Mouse (Mus musculus) hindbrain, embryonic 11.5 days (tissue): ENCODE results near the gene Prpf18. TPM values are rescaled to one million over a fixed set of nuclear protein-coding genes. Genes with fewer than 3 reads are reported as not detected.

Experiments used
- ATAC-seq: fragments of 200-750 bp; cut with Nextera tagmentation; 2 replicates; pipeline ENCODE4 v1.8.0; 2017; ENCODE audit warnings: mild to moderate bottlenecking, moderate TSS enrichment, moderate library complexity; ENCODE audit not compliant: low FRiP score
- DNase-seq: peaks from one replicate; pipeline ENCODE4 v3.0.0-alpha.2; 2015; ENCODE audit warnings: low spot score
- H3K27ac ChIP-seq: fragments of 300-500 bp; sonication (generic); 2 replicates; pipeline ENCODE4 v1.5.1; 2014; ENCODE audit warnings: mild to moderate bottlenecking, low read depth, low read length
- H3K27me3 ChIP-seq: fragments of 300-500 bp; sonication (generic); 2 replicates; pipeline ENCODE4 v1.6.1; 2014; ENCODE audit warnings: mild to moderate bottlenecking, low read length, moderate library complexity, mixed read lengths; ENCODE audit not compliant: control insufficient read depth, insufficient read depth
- H3K36me3 ChIP-seq: fragments of 300-500 bp; sonication (generic); 2 replicates; pipeline ENCODE4 v1.6.1; 2014; ENCODE audit warnings: mild to moderate bottlenecking, low read length, moderate library complexity, mixed read lengths; ENCODE audit not compliant: control insufficient read depth, insufficient read depth
- H3K4me1 ChIP-seq: fragments of 300-500 bp; sonication (generic); replicated peaks from 2 replicates; pipeline ENCODE4 v1.6.1; 2014; ENCODE audit warnings: low read length, mixed read lengths; ENCODE audit not compliant: control insufficient read depth, insufficient read depth
- H3K4me2 ChIP-seq: fragments of 300-500 bp; sonication (generic); replicated peaks from 2 replicates; pipeline ENCODE4 v1.6.1; 2014; ENCODE audit warnings: mild to moderate bottlenecking, low read depth, low read length
- H3K4me3 ChIP-seq: fragments of 300-500 bp; sonication (generic); 2 replicates; pipeline ENCODE4 v1.5.1; 2014; ENCODE audit warnings: low read depth, low read length
- H3K9ac ChIP-seq: fragments of 300-500 bp; sonication (generic); 2 replicates; pipeline ENCODE4 v1.6.1; 2014; ENCODE audit warnings: low read depth, low read length
- H3K9me3 ChIP-seq: fragments of 300-500 bp; sonication (generic); 2 replicates; pipeline ENCODE4 v1.6.1; 2016; ENCODE audit warnings: low read length; ENCODE audit not compliant: control insufficient read depth
- WGBS: fragments of 180-500 bp; shearing (Covaris S2); extraction: QIAGEN DNeasy Blood & Tissue Kit; methylation state at CpG from one replicate; pipeline ENCODE4 v1.1.7; 2014; 5-methylcytosine and 5-hydroxymethylcytosine counted together
- polyA plus RNA-seq: library from polyadenylated mRNA; unstranded; fragments of >200 nt; fragmentation: Nextera tagmentation; extraction: Ambion mirVana; gene quantifications from 2 replicates; pipeline ENCODE4 v1.2.1, GENCODE M21; 2014

Prpf18 gene
- 48.9 and 49.9 TPM in 2 replicates for polyA plus RNA-seq

GRCm38 (mm10) chr2:4651500-4652285, at the start of gene Prpf18:
TSS of gene Prpf18 (minus strand) at chr2:4652113.
- H3K27ac ChIP-seq: 0 out of 2 replicates have a peak within 1 kb of the TSS, but pooled peaks have one; percentile 49
- peak; percentile 86 for ATAC-seq
- H3K36me3 ChIP-seq: 0 out of 2 replicates have a peak, but pooled peaks cover 2% of the 10 kb centered on the region
- peak within 1 kb of the TSS; percentile 63 for H3K4me2 ChIP-seq
- DNase-seq: peak; percentile 96
- H3K9ac ChIP-seq: peak within 1 kb of the TSS; percentile 85
- H3K9me3 ChIP-seq: no peaks in the 10 kb centered on the region
- H3K4me3 ChIP-seq: peak within 1 kb of the TSS; percentile 92
- no peaks in the 10 kb centered on the region for H3K4me1 ChIP-seq
- WGBS: 2% methylated on average over 40 of the region's 40 CpGs
- no peaks in the 10 kb centered on the region for H3K27me3 ChIP-seq

- H3K27ac ChIP-seq: no peak overlapping the region
- H3K4me2 ChIP-seq: no peak overlapping the region
- DNase-seq (no peak), ATAC-seq (no peak)
- no peak overlapping the region for H3K9ac ChIP-seq
- no peaks in the 10 kb centered on the region for H3K9me3 ChIP-seq
- H3K4me1 ChIP-seq: no peaks in the 10 kb centered on the region
- no peak overlapping the region for H3K4me3 ChIP-seq
- no peaks in the 10 kb centered on the region for H3K36me3 ChIP-seq
- WGBS: 75% methylated on average over 3 of the region's 3 CpGs
- no peaks in the 10 kb centered on the region for H3K27me3 ChIP-seq
These were observed 28.0 kb upstream of the Prpf18 start for GRCm38 (mm10) chr2:4679886-4680285.

- H3K27me3 ChIP-seq: no peaks in the 10 kb centered on the region
- H3K4me2 ChIP-seq: no peak overlapping the region
- no peak for ATAC-seq
- no peaks in the 10 kb centered on the region for H3K4me1 ChIP-seq
- H3K9ac ChIP-seq: no peak overlapping the region
- no peak overlapping the region for H3K4me3 ChIP-seq
- H3K9me3 ChIP-seq: no peaks in the 10 kb centered on the region
- WGBS: 84% methylated on average over 8 of the region's 8 CpGs
- H3K36me3 ChIP-seq: no peaks in the 10 kb centered on the region
- no peak for DNase-seq
- H3K27ac ChIP-seq: no peak overlapping the region
These were observed 19.7 kb upstream of the Prpf18 start for GRCm38 (mm10) chr2:4671636-4672035.

DNA sequence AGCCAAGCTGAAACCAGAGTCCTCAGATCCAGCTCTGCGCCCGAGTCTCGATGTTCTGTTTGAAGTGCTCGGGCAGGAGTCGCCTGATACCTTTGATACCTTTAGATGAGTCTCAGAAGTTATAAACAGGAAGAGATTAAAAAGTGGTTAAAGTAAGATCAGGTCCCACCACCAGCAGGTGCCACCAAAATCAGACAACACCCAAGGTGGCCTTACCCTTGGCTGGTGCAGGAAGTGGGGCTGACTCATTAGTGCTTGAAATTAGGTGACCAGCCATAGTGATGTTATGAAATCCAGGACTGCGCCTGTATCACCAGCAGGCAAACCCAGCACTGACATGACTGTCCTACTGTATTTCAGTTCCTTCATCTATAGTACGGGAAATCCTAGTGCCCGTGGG, 17.8 kb upstream of the Prpf18 start:
- H3K4me2 ChIP-seq: no peak overlapping the region
- H3K4me3 ChIP-seq: no peak overlapping the region
- H3K27ac ChIP-seq: no peak overlapping the region
- no peak overlapping the region for H3K9ac ChIP-seq
- no peaks in the 10 kb centered on the region for H3K27me3 ChIP-seq
- ATAC-seq (no peak), DNase-seq (no peak)
- no peaks in the 10 kb centered on the region for H3K9me3 ChIP-seq
- WGBS: 91% methylated on average over 8 of the region's 8 CpGs
- no peaks in the 10 kb centered on the region for H3K4me1 ChIP-seq
- H3K36me3 ChIP-seq: no peaks in the 10 kb centered on the region

DNA sequence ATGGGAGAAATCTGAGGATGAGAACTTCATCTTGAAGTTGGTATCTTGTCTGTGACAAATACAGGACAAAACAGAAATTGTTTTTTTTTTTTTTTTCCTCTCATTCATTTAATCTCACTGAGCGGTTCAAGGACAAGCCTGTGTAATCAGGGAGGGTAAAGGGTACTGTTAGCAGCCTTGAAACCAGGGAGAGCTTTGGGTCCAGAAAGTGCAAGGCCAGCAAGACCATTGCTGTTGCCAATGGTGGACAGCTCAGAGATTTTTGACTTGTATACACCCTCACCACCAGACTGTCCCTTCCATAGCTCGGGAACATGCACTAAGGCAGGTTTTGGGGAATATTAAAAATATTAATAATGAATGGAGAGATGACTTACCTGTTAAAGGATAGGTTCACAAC, 16.7 kb upstream of the Prpf18 start:
- Histone ChIP-seq H3K36me3 (no peaks in the 10 kb centered on the region), H3K4me3 (no peak overlapping the region), H3K9ac (no peak overlapping the region), H3K27me3 (no peaks in the 10 kb centered on the region), H3K9me3 (no peaks in the 10 kb centered on the region), H3K4me1 (no peaks in the 10 kb centered on the region), H3K4me2 (no peak overlapping the region), H3K27ac (no peak overlapping the region)
- WGBS: 79% methylated on average over 2 of the region's 2 CpGs
- DNase-seq (no peak), ATAC-seq (no peak)

DNA sequence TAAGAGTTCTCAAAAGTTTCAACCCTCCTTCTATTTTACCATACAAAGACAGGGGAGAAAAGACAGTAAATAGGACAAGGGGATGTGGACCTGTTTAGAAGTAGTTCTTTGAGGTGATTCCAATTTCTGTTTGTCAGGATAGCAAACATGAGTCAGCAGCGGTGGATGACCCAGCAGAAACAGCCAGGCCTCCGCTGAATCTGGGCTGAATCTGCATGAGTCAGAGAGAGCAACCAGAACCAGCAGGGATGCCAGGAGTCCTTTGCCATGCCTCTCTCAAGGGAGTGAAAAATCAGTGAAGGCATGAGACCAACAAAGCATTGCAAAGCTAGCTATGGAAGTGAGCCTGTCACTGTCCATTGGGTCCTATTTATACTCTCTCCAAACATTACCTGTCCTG, 8.8 kb upstream of the Prpf18 start:
- Histone ChIP-seq H3K4me2 (no peak overlapping the region), H3K27ac (no peak overlapping the region), H3K9me3 (no peaks in the 10 kb centered on the region), H3K36me3 (no peaks in the 10 kb centered on the region), H3K27me3 (no peaks in the 10 kb centered on the region), H3K4me1 (no peaks in the 10 kb centered on the region), H3K4me3 (no peak overlapping the region), H3K9ac (no peak overlapping the region)
- 89% methylated on average over 2 of the region's 2 CpGs for WGBS
- DNase-seq (no peak), ATAC-seq (no peak)

- H3K27ac ChIP-seq: no peak overlapping the region
- no peaks in the 10 kb centered on the region for H3K4me1 ChIP-seq
- DNase-seq (no peak), ATAC-seq (no peak)
- H3K9ac ChIP-seq: no peak overlapping the region
- no peak overlapping the region for H3K4me2 ChIP-seq
- no peaks in the 10 kb centered on the region for H3K27me3 ChIP-seq
- no peak overlapping the region for H3K4me3 ChIP-seq
- H3K9me3 ChIP-seq: no peaks in the 10 kb centered on the region
- H3K36me3 ChIP-seq: 0 out of 2 replicates have a peak, but pooled peaks cover 2% of the 10 kb centered on the region
- 100% methylated on average over 2 of the region's 2 CpGs for WGBS
These were observed 2.3 kb downstream of the Prpf18 start for GRCm38 (mm10) chr2:4649646-4650045.

GRCm38 (mm10) chr2:4648094-4648493, 3.8 kb downstream of the Prpf18 start:
- H3K4me3 ChIP-seq: no peak overlapping the region
- H3K27me3 ChIP-seq: no peaks in the 10 kb centered on the region
- no peak for ATAC-seq

GRCm38 (mm10) chr2:4645066-4645465, 6.8 kb downstream of the Prpf18 start:
- Histone ChIP-seq H3K27ac (no peak overlapping the region), H3K27me3 (no peaks in the 10 kb centered on the region), H3K4me1 (no peaks in the 10 kb centered on the region), H3K9ac (no peak overlapping the region), H3K4me3 (no peak overlapping the region), H3K36me3 (0 out of 2 replicates have a peak, but pooled peaks cover 9% of the 10 kb centered on the region), H3K9me3 (no peaks in the 10 kb centered on the region), H3K4me2 (no peak overlapping the region)
- WGBS: 86% methylated on average over 4 of the region's 4 CpGs
- DNase-seq (no peak), ATAC-seq (no peak)

More at GRCm38 (mm10) chr2:4648094-4648493, 3.8 kb downstream of the Prpf18 start:
- no peak overlapping the region for H3K9ac ChIP-seq
- no peaks in the 10 kb centered on the region for H3K9me3 ChIP-seq
- H3K4me2 ChIP-seq: no peak overlapping the region
- H3K36me3 ChIP-seq: 0 out of 2 replicates have a peak, but pooled peaks cover 5% of the 10 kb centered on the region
- H3K4me1 ChIP-seq: no peaks in the 10 kb centered on the region
- H3K27ac ChIP-seq: no peak overlapping the region
- WGBS: 96% methylated on average over 4 of the region's 4 CpGs
- DNase-seq: no peak
